Mouse (Mus musculus): Measurements from ENCODE around the gene Cep68. TPM values are rescaled to one million over a fixed set of nuclear protein-coding genes. Genes with fewer than 3 reads are reported as not detected.
"Not testable (repeated sequence)": the region's sequence is repeated elsewhere in the genome, so short reads cannot be mapped to it uniquely, and the experiment has no call there.

Cep68 gene
- polyA plus RNA-seq, 1 experiment from 2014 or later = 26.5 TPM

DNA sequence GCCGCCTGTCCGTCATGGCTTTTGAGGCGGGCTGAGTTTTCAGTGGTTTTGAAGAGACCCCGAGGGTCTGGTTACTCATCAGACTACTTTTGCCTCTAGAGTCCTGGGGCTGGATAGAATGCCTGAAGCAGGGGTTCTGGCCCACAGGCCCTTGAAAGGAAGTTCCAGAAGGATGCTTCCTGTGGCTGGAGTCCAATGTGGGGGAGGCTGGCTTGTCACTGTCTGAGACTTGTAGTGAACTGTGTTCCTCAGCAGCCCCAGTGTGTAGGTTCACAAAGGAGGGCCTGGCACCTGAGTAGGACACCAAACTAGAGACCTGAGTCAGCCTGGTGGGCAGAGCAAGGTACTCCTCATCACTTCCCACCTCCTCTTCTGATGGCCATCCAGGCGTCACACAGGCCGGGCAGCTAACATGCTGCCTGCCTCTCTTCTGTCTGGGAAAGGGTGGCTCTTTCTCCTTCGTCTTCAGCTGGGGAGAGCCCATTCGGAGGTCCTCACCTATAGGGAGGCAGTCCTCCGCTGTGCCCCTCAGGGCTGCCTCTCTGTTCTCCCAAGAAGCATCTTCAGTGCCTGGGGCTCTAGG lies 9.9 kb downstream of the Cep68 start:
- H3K27ac ChIP-seq = no peak overlapping the region
- 91% methylated on average over 9 of the region's 9 CpGs for whole genome bisulfite sequencing
- no peaks in the 10 kb centered on the region for H3K27me3 ChIP-seq
- peaks cover 71% of the 10 kb centered on the region for H3K36me3 ChIP-seq
- peaks cover 10% of the 10 kb centered on the region for H3K4me1 ChIP-seq (replicated peaks)
- no peaks in the 10 kb centered on the region for H3K9me3 ChIP-seq
- no peak for ATAC-seq
- H3K4me3 ChIP-seq (replicated peaks) = no peak overlapping the region
- H3K4me2 ChIP-seq (replicated peaks) = no peak overlapping the region
- H3K9ac ChIP-seq (replicated peaks) = no peak overlapping the region

DNA sequence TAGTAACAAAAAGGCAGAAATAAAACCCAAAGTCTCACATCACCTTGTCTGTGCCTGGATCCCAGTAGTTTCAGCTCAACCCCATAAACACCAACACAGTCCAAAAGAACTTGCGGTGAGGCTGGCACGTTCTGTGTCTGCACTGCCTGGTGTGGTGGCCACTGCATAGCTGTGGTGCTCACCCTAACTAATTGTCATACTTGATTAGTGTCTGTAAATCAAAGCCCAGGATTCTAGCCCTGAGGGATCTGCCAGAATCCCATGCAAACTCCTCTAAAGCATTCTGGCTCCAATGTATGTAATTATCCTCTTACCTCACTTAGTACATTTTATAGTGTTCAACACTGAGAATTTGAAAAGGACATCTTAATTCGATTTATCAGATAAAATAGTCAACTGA lies 11.3 kb downstream of the Cep68 start:
- peaks cover 78% of the 10 kb centered on the region for H3K36me3 ChIP-seq
- 94% methylated on average over 3 of the region's 3 CpGs for WGBS
- no peak for ATAC-seq
- no peak overlapping the region for H3K4me2 ChIP-seq (replicated peaks)
- H3K27me3 ChIP-seq = no peaks in the 10 kb centered on the region
- no peaks in the 10 kb centered on the region for H3K9me3 ChIP-seq
- no peak overlapping the region for H3K27ac ChIP-seq
- peaks cover 3% of the 10 kb centered on the region; the same call in 1 of the 2 replicates for H3K4me1 ChIP-seq (replicated peaks)
- H3K4me3 ChIP-seq (replicated peaks) = no peak overlapping the region
- no peak overlapping the region for H3K9ac ChIP-seq (replicated peaks)

DNA sequence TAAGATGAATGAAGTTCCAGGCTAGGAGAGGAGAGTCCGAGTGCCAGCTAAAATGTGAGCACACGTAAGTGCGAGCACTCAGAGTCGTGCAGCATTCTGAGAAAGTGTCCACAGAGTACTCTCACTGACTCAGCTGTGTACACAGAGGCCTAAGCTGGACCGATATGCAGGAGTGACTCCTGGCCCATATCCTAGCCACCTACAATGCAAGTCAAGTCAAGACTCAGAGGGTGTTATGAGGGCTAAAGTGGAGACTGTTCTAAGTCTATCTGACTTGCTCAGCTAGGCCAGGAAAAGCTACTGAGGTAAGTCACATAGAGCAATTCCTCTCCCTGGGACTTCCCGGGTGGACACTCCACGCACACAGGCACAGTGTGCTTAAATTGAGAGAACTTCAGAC lies 12.2 kb downstream of the Cep68 start:
- H3K27me3 ChIP-seq = no peaks in the 10 kb centered on the region
- H3K9me3 ChIP-seq = no peaks in the 10 kb centered on the region
- H3K9ac ChIP-seq (replicated peaks) = no peak overlapping the region
- no peak for ATAC-seq
- H3K4me1 ChIP-seq (replicated peaks) = no peaks in the 10 kb centered on the region
- H3K27ac ChIP-seq = no peak overlapping the region
- no peak overlapping the region for H3K4me3 ChIP-seq (replicated peaks)
- no peak overlapping the region for H3K4me2 ChIP-seq (replicated peaks)
- 94% methylated on average over 7 of the region's 7 CpGs for WGBS
- peaks cover 78% of the 10 kb centered on the region for H3K36me3 ChIP-seq

DNA sequence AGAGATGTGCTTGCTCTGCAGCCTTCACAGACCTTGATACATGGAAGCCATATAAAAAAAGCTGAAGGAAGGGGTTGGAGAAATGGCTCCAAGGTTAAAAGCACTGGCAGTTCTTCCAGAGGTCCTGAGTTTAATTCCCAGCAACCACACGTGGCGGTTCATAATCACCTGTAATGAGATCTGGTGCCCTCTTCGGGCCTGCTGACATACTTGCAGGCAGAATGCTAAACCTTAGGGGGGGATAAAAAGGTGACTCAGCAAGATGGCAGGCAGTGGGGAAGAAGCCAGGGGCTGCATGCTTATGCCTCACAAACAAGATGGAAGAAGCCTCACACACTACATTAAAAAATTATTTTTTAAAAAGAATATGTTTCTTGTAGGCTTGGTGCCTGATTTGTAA lies 15.0 kb downstream of the Cep68 start:
- H3K9ac ChIP-seq (replicated peaks) = no peak overlapping the region
- H3K4me2 ChIP-seq (replicated peaks) = no peak overlapping the region
- H3K4me3 ChIP-seq (replicated peaks) = no peak overlapping the region
- WGBS = 63% methylated on average over 3 of the region's 3 CpGs
- no peak for ATAC-seq
- peaks cover 74% of the 10 kb centered on the region for H3K36me3 ChIP-seq
- H3K27me3 ChIP-seq = no peaks in the 10 kb centered on the region
- no peak overlapping the region for H3K27ac ChIP-seq
- H3K4me1 ChIP-seq (replicated peaks) = peaks cover 7% of the 10 kb centered on the region; the same call in 1 of the 2 replicates
- H3K9me3 ChIP-seq = no peaks in the 10 kb centered on the region

DNA sequence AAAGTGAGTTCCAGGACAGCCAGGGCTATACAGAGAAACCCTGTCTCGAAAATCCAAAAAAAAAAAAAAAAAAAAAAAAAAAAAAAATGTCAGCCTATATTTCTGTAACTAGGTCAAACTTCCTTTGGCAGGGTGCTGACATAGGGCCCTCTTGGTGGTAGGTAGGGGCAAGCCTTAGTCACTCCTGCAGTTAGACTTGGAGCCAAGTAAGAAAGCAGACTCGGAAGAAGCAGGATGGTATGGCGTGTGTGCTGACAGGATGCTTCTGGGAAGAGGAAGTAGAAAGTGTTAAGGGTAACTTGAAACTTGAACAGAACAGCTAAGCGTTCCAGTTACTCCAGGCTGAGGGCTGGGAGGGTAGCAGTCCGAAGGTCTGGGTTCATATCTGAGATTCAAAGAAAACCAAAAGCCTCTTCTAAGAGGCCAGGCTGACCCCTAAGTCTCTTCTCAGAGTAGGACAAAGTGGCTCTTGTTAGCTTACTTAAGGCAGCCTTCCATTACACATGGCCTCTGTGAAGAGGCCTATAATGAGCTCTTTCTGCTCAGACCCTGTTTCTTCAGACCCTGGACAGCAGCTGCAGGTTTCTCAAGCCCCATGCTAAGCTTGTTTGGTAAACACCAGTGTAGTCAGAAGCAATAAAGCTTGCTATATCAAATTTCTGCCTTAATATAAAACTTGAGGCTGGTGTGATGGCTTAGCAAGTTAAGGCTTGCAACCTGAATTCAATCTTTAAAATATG lies 17.0 kb downstream of the Cep68 start:
- no peak for ATAC-seq
- H3K4me2 ChIP-seq (replicated peaks) = no peak overlapping the region
- no peaks in the 10 kb centered on the region for H3K9me3 ChIP-seq
- no peak overlapping the region for H3K27ac ChIP-seq
- H3K36me3 ChIP-seq = peaks cover 75% of the 10 kb centered on the region
- no peaks in the 10 kb centered on the region for H3K27me3 ChIP-seq
- 85% methylated on average over 5 of the region's 5 CpGs for WGBS
- no peak overlapping the region for H3K4me3 ChIP-seq (replicated peaks)
- peaks cover 10% of the 10 kb centered on the region; the same call in 1 of the 2 replicates for H3K4me1 ChIP-seq (replicated peaks)
- no peak overlapping the region for H3K9ac ChIP-seq (replicated peaks)

DNA sequence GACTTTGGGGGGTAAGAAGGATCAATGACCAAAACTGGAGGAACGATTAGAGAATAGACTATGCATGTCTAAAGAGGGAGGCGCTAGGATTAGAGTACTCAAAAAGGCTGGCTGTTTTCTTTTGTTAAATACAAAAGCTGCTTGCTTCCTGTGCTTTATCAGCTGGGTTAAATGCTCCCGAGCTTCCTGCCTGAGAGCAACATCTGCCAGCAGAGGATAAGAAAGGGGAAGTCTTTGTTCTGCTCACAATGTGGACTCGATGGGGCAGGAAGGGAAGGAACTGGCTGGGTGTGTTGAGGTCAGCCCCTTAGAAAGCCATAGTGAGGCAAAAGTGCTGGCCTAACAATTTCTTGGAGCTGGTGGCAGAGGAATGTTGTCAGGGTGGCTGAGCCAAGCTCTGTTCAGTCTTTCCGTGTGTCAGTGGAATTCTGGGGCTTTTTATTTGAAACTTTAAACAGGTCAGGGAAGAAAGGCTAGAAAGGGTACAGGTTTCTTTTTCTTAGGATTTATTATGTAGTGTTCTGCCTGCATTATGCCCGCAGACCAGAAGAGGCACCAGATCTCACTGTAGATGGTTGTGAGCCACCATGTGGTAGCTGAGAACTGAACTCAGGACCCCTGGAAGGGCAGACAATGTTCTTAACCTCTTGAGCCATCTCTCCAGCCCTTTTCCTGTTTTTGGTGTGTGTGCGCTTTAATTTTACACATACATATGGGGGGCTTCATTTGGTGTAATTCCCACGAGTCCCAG lies 17.9 kb downstream of the Cep68 start:
- Histone ChIP-seq H3K9me3 (no peaks in the 10 kb centered on the region), H3K36me3 (peaks cover 66% of the 10 kb centered on the region), H3K27me3 (no peaks in the 10 kb centered on the region), H3K27ac (peak overlapping the region; percentile 64), H3K4me1 (replicated peaks) (peaks cover 10% of the 10 kb centered on the region; the same call in 1 of the 2 replicates), H3K4me3 (replicated peaks) (no peak overlapping the region), H3K4me2 (replicated peaks) (no peak overlapping the region), H3K9ac (replicated peaks) (no peak overlapping the region)
- 34% methylated on average over 8 of the region's 8 CpGs for WGBS
- ATAC-seq = peak; percentile 54; the same call in 1 of the 2 replicates

DNA sequence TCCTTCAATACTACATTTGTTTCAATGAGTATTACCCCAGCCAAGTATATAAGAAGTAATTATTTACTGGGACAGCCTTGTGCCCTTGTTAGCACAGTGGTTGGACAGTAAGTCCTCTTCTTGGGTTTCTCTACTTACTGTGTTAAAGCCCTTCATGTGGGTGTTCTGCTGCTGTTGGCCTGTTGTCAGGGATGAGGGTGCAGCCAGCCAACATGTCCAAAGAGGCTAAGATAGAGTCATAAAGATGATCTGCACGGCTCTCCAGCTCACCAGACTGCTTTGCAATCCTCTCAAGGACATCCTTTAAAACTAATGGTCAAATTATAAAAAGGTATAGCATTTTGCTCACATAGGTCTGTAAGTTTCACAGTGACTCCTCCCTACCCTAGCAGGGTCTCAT lies 18.9 kb downstream of the Cep68 start:
- Histone ChIP-seq H3K4me3 (replicated peaks) (no peak overlapping the region), H3K4me1 (replicated peaks) (peaks cover 10% of the 10 kb centered on the region; the same call in 1 of the 2 replicates), H3K9me3 (no peaks in the 10 kb centered on the region), H3K27me3 (no peaks in the 10 kb centered on the region), H3K9ac (replicated peaks) (no peak overlapping the region), H3K36me3 (peaks cover 67% of the 10 kb centered on the region), H3K4me2 (replicated peaks) (no peak overlapping the region), H3K27ac (no peak overlapping the region)
- 90% methylated on average over 1 of the region's 1 CpGs for WGBS
- no peak for ATAC-seq

DNA sequence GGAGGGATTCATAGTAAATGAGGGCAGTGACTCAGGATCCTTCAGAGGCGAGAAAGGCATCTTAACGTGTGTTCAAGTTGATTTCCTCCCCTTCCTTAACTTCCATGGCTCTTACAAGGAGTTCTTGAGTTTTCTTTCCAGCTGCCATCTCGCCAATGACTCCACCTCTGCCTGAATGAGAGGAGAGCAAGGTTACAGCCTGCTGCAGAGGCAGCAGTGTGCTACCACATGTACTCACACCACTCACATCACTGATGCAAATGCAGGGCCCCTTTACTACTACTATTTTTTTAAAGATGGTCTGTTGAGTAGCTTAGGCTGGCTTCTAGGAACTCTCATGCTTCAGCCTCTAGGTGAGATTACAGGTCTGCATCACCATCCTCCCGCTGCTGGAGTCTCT lies 19.9 kb downstream of the Cep68 start:
- 88% methylated on average over 4 of the region's 4 CpGs for WGBS
- H3K4me2 ChIP-seq (replicated peaks) = no peak overlapping the region
- H3K36me3 ChIP-seq = peaks cover 65% of the 10 kb centered on the region
- peaks cover 10% of the 10 kb centered on the region; the same call in 1 of the 2 replicates for H3K4me1 ChIP-seq (replicated peaks)
- ATAC-seq = no peak
- H3K9ac ChIP-seq (replicated peaks) = no peak overlapping the region
- no peak overlapping the region for H3K27ac ChIP-seq
- no peaks in the 10 kb centered on the region for H3K27me3 ChIP-seq
- H3K4me3 ChIP-seq (replicated peaks) = no peak overlapping the region
- H3K9me3 ChIP-seq = no peaks in the 10 kb centered on the region

DNA sequence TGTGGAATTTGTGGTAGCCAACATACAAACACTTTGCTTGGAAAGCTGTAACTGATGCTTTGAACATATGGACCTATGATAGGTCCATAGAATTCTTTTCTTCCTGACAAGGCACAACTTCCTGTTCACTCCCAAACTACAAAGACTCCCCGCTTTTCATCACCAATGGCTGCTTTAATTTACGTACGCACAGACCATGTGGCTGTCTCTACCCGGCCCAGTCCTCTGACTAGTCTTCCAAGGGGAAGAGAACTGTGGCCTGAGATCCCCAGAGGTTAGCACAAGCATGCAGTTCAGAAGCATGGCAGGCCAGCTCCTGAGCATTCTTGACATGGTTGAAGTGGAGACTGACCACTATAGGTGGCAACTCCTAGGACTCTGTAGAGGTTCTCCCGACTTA lies 20.6 kb downstream of the Cep68 start:
- H3K9me3 ChIP-seq = no peaks in the 10 kb centered on the region
- ATAC-seq = no peak
- H3K4me1 ChIP-seq (replicated peaks) = peaks cover 10% of the 10 kb centered on the region; the same call in 1 of the 2 replicates
- peaks cover 66% of the 10 kb centered on the region for H3K36me3 ChIP-seq
- H3K9ac ChIP-seq (replicated peaks) = no peak overlapping the region
- H3K4me2 ChIP-seq (replicated peaks) = no peak overlapping the region
- no peak overlapping the region for H3K27ac ChIP-seq
- no peaks in the 10 kb centered on the region for H3K27me3 ChIP-seq
- 88% methylated on average over 5 of the region's 5 CpGs for WGBS
- no peak overlapping the region for H3K4me3 ChIP-seq (replicated peaks)

DNA sequence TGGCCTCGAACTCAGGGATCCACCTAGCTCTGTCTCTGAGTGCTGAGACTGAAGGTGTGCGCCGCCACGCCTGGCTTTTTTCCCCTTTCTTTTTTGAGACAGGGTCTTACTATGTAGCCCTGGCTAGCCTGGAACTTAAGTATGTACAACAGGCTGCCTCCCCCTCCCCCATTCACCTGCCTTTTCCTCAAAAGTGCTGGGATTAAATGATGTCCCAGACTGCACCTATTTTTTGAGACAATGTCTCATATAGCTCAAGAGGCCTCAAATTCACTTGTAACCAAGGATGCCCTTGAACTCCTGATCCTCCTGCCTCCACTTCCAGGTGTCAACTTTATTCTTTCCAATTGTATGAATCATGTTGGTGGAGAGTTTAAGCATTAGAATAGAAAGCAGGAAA lies 23.3 kb downstream of the Cep68 start:
- peaks cover 67% of the 10 kb centered on the region for H3K36me3 ChIP-seq

DNA sequence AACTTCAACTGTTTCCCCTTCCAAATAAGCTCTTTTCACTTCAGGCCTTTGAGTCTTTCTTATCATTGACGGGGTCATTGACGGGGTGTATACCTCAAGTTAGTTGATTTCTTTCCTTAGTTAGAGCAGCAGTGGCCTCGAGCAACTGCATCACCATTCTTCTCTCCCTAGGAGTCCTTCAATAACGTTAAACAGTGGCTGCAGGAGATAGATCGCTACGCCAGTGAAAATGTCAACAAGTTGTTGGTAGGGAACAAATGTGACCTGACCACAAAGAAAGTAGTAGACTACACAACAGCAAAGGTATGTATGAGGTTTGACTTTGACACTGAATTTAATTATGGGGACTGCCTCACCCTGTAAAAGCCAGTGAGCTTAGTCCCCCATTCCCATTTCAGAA lies 25.0 kb downstream of the Cep68 start:
- no peak for ATAC-seq

More for the DNA sequence above, 23.3 kb downstream of the Cep68 start:
- Histone ChIP-seq H3K4me2 (replicated peaks) (no peak overlapping the region), H3K9me3 (no peaks in the 10 kb centered on the region), H3K4me1 (replicated peaks) (peaks cover 5% of the 10 kb centered on the region; the same call in 1 of the 2 replicates), H3K27me3 (no peaks in the 10 kb centered on the region), H3K9ac (replicated peaks) (no peak overlapping the region), H3K27ac (no peak overlapping the region), H3K4me3 (replicated peaks) (no peak overlapping the region)
- 95% methylated on average over 4 of the region's 4 CpGs for WGBS
- no peak for ATAC-seq

DNA sequence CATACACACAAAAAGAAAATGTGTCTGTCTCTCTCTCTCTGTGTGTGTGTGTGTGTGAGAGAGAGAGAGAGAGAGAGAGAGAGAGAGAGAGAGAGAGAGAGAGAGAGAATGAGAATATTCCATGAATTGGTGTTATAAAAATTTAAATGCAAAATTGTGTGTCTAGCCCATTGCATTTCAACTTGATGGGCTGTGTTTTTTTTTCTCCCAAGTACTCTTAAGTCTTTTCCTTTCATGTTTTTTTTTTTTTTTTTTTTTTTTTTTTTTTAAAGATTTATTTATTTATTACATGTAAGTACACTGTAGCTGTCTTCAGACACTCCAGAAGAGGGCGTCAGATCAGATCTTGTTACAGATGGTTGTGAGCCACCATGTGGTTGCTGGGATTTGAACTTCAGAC lies 27.6 kb downstream of the Cep68 start:
- H3K9ac ChIP-seq (replicated peaks); H3K4me1 ChIP-seq (replicated peaks): not testable (repeated sequence)
- peaks cover 64% of the 10 kb centered on the region for H3K36me3 ChIP-seq

More for the DNA sequence above, 25.0 kb downstream of the Cep68 start:
- Histone ChIP-seq H3K36me3 (peaks cover 62% of the 10 kb centered on the region), H3K4me1 (replicated peaks) (peaks cover 3% of the 10 kb centered on the region; the same call in 1 of the 2 replicates), H3K4me2 (replicated peaks) (no peak overlapping the region), H3K9ac (replicated peaks) (no peak overlapping the region), H3K27ac (no peak overlapping the region), H3K4me3 (replicated peaks) (no peak overlapping the region), H3K27me3 (no peaks in the 10 kb centered on the region), H3K9me3 (no peaks in the 10 kb centered on the region)
- 84% methylated on average over 6 of the region's 6 CpGs for whole genome bisulfite sequencing

More for the DNA sequence above, 27.6 kb downstream of the Cep68 start:
- 100% methylated on average over 1 of the region's 1 CpGs for WGBS
- not testable (repeated sequence) for H3K4me3 ChIP-seq (replicated peaks); H3K27me3 ChIP-seq; H3K4me2 ChIP-seq (replicated peaks); H3K9me3 ChIP-seq; H3K27ac ChIP-seq; ATAC-seq
